Mouse (Mus musculus) activated CD4-positive, CD25-positive, alpha-beta regulatory T cell, adult 4 months (primary cell): ENCODE results near the gene Gm8765. TPM values are rescaled to one million over a fixed set of nuclear protein-coding genes. Genes with fewer than 3 reads are reported as not detected.
"Not testable (repeated sequence)": the region's sequence is repeated elsewhere in the genome, so short reads cannot be mapped to it uniquely, and the experiment has no call there.

Experiments used
- ATAC-seq: one replicate; pipeline ENCODE4 v1.8.0; 2017
- polyA plus RNA-seq, 2 experiments: library from polyadenylated mRNA; unstranded; fragments of 100-300 nt; shearing (Covaris generic); gene quantifications; one replicate each; pipeline ENCODE4 v1.2.1; 2017

Gm8765 gene
- polyA plus RNA-seq: not detected

DNA sequence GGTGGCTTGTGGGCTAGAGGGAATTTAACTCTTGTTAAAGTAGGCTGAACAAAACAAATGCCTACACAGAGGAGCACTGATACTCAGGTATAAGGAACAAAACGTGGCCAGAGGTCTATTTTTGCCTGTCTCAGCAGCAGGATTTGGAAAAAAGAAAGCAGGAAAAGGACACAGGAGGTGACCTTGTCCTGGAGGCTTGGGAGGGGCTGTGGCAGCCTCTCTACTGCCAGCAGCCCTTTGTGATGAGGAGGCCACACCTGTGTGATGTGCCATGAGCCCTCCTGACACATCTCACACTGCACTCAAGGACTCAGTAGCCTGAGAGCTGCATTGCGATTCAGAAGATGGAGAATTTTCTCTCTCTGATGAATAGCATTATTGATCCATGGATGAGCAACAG lies at the start of gene Gm8765:
Gm8765 (plus strand) TSS at position 301 of the 400 bp plus-strand sequence.
- ATAC-seq: not testable (repeated sequence)

DNA sequence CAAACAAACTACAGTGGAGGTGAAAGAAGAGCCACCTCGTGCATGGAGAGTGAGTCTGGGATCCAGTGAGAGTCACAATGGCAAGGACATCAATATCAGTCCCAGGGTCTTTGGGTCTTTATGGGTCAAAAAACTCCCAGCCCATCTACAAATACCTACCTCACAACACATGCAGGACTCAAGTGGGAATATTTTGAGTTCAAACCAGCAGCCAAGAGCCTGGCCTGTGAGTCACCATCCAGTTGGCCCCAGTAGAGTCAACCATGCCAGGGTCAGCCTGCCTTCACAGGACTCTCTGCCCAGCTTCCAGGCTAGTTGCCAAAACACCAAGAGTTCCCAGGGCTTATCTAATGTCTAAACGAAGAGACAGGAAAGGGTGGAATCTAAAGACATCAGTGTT lies 49.3 kb upstream of the Gm8765 start:
- ATAC-seq: not testable (repeated sequence)

DNA sequence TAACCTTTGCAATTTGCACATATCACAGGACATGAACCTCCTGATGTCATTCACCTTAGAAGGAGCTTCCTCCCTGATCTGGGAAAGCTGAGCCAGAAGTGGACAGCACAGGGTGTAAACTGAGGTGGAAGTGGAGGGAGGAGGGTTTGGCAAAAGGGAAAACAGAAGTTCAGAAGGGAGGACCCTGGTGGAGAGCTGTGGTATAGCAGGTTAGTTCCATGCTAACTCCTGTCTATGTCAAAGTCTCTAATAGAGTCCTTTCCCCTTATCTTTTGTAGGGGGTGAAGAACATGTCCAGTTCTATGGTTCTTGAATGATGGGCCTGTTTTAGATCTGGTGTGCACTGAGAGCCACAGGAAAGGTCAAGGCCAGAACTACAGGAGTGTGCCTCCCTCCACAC lies 52.2 kb downstream of the Gm8765 start:
- ATAC-seq: not testable (repeated sequence)

DNA sequence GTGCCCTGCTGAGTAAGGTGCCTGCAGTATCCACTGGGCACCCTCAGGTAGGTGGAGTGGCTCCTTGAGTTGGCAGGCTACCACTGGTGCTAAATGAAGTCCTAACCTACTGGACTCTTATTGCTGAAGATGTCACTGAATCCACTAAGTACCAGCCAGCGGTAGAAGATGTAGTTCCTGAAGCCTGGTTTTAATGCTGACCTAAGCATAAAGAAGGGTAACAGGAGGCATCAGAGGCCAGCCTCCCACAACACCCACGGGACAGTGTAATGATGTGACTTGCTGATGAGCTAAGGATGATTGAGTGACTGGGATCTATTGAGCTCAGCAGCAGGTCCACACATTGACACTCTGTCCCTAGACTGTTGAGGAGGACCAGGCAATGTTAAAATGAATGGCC lies 53.6 kb downstream of the Gm8765 start:
- ATAC-seq: no peak

DNA sequence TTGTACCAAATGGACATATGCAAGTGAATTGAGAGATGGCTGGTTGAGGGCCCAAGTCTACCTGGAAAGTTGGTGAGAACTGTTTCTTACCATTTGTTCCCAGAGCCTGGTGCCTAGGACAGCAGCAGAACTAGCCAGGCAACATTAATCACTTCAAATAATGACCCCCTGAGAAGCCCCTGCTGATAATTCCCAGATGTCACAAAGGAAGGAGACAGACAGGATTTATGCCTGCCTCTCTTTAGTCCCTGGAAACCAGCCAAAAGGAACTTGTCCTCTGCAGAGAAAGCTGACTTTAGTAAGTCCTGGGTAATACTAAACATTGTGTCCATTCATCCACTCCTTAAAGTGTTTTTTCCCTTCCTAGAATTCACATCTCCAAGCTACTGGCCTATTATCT lies 54.8 kb downstream of the Gm8765 start:
- not testable (repeated sequence) for ATAC-seq

Other genes starting within 250 kb of the Gm8765 start
- gene Nutm2, start 231.0 kb upstream of the Gm8765 start, polyA plus RNA-seq: not detected
- gene Gm904, start 55.1 kb upstream of the Gm8765 start, polyA plus RNA-seq: not detected